Mouse (Mus musculus) brain, embryonic 14.5 days (tissue): Measurements from ENCODE around the gene Otp. TPM values are rescaled to one million over a fixed set of nuclear protein-coding genes. Genes with fewer than 3 reads are reported as not detected.

Source experiments
- DNase-seq: peaks from one replicate; pipeline ENCODE4 v3.0.0-alpha.2; 2011; ENCODE audit warnings: low read depth
- CTCF ChIP-seq: fragments of 200-500 bp; IDR thresholded peaks from 2 replicates; pipeline ENCODE4 v1.5.1; 2012; ENCODE audit warnings: inconsistent platforms, mild to moderate bottlenecking, moderate library complexity, borderline replicate concordance; ENCODE audit not compliant: insufficient read depth, insufficient read length; ENCODE audit errors: extremely low read depth
- POLR2A ChIP-seq: fragments of 200-500 bp; IDR thresholded peaks from 2 replicates; pipeline ENCODE4 v1.6.1; 2012; ENCODE audit warnings: mild to moderate bottlenecking, inconsistent platforms, borderline replicate concordance; ENCODE audit not compliant: poor library complexity, insufficient read depth, insufficient read length, severe bottlenecking; ENCODE audit errors: extremely low read depth
- polyA plus RNA-seq: library from polyadenylated mRNA; depleted of rRNA; stranded (reverse); fragments of >200 nt; gene quantifications from 2 replicates; pipeline ENCODE4 v1.2.3, GENCODE M21; 2012

Gene Otp
- polyA plus RNA-seq, 1 experiment = 42.9 TPM

DNA sequence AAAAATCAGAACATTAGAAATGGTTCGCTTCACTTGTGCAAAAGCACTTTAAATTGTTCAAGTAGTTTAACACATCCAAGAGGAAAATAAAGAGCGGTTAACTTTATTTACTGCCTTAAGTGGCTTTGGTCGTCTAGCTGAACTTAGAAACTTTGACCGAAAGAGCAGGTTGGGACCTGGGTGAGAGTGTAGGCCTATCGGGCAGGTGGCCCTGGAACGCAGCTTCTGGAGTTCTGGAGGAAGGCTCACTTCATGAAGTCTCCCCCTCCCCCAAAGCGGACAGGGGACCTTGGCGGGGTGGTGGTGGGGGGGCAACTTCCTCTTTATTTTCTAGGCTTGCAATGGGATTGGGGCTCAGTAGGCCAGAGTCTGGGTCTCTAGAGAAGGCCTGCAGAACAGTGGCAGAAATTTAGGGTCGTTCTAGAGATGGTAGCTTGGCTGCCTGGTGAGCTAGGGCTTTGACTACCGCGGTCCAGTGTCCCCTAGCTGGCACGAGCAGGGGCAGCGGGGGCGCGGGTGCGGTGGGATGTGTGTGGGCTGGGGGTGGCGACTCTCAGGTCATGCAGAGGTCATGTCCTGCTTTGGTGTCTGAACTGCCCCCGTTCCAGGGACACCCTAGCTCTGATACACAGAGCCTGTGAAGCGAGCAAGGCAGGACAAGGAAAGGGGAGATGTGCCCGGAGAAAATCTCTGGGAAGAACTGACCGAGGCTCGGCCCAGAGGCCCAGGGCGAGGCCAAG is 576 bp upstream of the Otp start:
- TF ChIP-seq POLR2A = no peak
- no peak for TF ChIP-seq CTCF
- peak; percentile 43 for DNase-seq

GRCm38 (mm10) chr13:94876286-94877210 is 1.1 kb downstream of the Otp start:
- peak; percentile 52 for DNase-seq
- TF ChIP-seq POLR2A (no peak), CTCF (no peak)

DNA sequence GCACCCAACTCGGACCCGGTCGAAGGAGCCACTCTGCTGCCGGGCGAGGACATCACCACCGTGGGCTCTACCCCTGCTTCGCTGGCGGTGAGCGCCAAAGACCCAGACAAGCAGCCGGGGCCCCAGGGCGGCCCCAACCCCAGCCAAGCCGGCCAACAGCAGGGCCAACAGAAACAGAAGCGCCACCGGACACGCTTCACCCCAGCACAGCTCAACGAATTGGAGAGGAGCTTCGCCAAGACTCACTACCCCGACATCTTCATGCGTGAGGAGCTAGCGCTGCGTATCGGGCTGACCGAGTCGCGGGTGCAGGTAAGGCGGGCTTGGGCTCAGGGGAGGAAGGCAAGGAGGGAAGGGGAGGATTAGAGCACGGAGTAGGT is 1.8 kb downstream of the Otp start:
- no peak for TF ChIP-seq POLR2A
- no peak for TF ChIP-seq CTCF
- DNase-seq = peak; percentile 33

GRCm38 (mm10) chr13:94877991-94878745 is 2.8 kb downstream of the Otp start:
- peak; percentile 77 for DNase-seq
- no peak for TF ChIP-seq POLR2A
- no peak for TF ChIP-seq CTCF

DNA sequence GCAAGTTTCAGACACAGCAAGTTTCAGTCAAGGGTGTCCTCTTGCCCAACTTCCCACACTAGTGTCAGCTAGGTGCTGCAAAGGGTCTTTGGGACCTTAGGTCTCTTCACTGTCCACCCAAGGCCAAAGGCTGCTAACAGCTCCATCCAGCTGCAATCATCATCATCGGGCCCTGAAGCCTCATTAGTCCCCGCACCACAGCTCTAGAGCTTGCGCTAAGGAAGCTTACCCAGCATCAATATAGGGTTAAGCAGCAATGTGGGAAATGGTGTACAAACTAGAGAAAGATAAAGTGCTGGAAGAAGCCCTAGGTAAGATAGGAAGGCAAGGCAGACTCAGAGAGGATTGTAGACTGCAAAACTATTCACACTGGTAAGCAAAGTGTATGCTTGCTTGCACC is 5.8 kb downstream of the Otp start:
- peak; percentile 42 for DNase-seq
- TF ChIP-seq CTCF (no peak), POLR2A (no peak)

DNA sequence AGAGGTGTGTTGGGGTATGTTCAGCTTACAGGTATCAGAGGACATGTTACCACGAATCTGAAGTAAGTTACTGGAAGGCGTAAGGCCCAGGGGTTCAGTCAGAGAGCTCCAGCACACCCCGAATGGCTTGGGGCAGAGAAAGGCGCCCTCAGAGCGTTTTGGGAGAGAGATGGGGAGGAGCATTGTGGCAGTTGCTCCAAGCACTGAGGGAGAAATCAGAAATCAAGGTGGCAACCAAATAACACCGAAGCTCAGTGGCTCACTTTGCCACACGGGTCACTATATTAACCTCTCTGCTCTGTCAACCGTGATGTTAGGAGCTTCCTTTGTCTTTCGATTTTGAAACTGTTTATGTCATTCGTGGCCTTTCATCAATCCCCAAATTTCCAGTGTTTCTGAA is 6.8 kb downstream of the Otp start:
- TF ChIP-seq POLR2A = no peak
- TF ChIP-seq CTCF = no peak
- DNase-seq = no peak

DNA sequence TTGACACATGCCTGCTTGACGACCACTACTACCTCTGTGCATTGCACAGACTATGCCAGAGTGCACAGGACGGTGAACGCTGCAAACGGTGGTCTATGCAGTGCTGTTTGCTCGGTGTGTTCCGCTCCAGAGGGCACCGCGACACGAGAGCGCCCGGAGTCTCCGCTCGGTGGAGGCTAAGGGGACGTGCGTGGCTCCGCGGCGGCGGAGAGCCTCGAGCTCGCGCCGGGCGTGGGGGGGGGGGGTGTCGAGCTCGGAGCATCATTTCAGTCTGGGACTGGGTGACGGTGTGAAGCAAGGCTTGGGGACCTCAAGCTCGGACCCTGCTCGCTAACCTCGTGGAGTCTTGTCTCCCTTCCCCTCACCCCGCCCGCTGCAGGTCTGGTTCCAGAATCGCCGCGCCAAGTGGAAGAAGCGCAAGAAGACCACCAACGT is 7.3 kb downstream of the Otp start:
- DNase-seq = peak; percentile 37
- no peak for TF ChIP-seq POLR2A
- no peak for TF ChIP-seq CTCF

- TF ChIP-seq POLR2A = no peak
- no peak for TF ChIP-seq CTCF
- peak; percentile 71 for DNase-seq
These were observed 8.0 kb downstream of the Otp start for GRCm38 (mm10) chr13:94883163-94883965.

DNA sequence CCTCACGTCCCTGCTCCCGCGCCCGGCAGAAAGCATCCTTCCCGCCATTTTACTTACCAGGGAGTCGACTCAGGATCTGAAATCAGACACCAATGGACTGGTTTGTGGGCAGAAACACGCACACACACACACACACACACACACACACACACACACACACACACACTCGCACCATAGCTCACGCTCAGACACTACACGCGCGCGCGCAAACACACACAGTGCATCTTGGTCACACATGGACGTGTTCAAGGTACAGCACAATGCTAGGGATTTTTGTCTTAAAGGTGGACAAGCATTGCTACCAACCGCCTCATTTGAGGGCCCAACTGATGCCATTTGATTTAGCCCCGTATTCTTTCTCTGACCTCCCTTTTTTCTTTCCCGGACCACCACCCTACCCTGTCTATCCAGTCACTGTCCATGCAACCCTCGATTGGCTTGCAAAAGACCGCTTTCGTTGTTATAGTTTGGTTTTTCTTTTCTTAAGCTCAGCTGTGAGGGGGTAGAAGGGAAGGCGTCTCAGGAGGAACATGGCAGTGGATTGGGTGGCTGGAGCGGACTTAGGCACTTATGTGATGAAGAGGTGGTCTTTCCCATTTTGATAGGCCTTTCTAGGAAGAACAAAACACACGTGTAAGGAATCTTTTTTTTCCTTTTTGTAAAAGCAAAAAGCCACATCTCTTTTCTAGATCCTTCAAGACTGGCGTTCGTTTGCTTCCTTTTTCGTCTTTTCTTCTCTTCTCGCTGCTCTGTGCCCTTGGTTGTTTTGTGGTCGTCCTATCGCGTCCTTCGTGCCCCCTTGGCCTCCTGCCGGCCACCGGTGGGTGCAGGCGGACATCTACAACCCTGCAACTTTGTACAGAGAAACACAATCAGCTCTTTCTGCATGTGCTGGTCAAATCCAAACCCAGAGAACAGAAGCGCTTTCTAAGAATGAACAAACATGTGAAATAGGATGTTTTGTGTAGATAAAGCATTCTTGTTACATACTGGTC is 8.9 kb downstream of the Otp start:
- TF ChIP-seq CTCF (no peak), POLR2A (no peak)
- peak; percentile 76 for DNase-seq

DNA sequence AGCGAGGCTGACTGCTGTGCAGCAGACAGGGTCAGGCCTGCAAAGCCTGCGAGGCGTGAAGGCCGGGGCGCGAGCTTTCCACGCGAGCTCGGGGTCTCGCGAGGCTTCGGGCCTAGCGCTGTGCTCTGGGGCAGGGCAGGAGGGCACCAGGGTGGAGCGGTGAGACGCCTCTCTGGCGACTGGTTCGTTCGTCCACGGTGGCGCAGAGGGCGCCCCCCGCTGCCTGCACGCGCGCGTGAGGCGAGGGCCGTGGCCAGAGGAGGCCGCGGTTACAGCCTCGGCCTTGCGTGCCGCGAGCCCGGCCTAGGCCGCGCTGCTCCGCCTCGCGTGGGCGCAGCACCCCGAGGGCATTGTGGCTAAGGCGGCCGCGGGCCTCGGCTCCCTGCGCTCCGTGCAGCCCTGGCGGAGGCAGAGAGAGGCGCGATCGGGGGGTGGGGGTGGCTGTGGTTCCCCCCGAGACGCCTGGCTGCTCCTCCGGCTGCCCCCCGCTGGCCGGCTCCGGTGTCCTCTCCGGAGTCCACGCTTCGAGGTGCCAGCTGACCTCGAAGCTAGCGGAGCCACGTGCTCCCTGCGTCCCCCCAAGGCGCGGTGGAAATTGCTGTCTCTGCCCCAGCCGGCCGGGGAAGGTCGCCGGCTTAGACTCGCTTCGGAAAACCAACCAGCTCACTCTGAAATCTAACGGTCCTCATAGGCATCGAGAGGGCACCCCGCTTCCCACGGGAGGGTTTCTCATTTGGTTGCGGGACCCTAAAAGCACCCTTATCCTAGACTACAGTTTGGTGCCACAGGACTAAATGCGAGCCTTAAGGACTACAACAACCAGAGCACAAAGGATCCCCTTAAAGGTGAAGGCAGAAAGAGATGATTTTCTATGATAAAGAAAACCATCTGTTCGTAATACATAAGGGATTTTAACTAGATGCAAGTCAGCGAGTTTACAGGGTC is 10.2 kb downstream of the Otp start:
- no peak for TF ChIP-seq POLR2A
- TF ChIP-seq CTCF = no peak
- DNase-seq = peak; percentile 40

- no peak for DNase-seq
- TF ChIP-seq POLR2A (no peak), CTCF (no peak)
These were observed 32.4 kb downstream of the Otp start for GRCm38 (mm10) chr13:94907841-94908240.

GRCm38 (mm10) chr13:94912961-94913360 is 37.6 kb downstream of the Otp start:
- DNase-seq = peak; percentile 77
- no peak for TF ChIP-seq POLR2A
- TF ChIP-seq CTCF = no peak
